Mouse (Mus musculus) 3134 (cell line): ENCODE data around the gene Baz2b.
"Not testable (repeated sequence)": the region's sequence is repeated elsewhere in the genome, so short reads cannot be mapped to it uniquely, and the experiment has no call there.

Experiments
- DNase-seq: peaks from one replicate; pipeline ENCODE4 v3.0.0-alpha.2; 2011; ENCODE audit warnings: low spot score; ENCODE audit not compliant: insufficient read length; ENCODE audit errors: extremely low read depth

Gene Baz2b

GRCm38 (mm10) chr2:60134958-60135357, 74.7 kb downstream of the Baz2b start:
- not testable (repeated sequence) for DNase-seq

GRCm38 (mm10) chr2:60133072-60133471, 76.6 kb downstream of the Baz2b start:
- no peak for DNase-seq

DNA sequence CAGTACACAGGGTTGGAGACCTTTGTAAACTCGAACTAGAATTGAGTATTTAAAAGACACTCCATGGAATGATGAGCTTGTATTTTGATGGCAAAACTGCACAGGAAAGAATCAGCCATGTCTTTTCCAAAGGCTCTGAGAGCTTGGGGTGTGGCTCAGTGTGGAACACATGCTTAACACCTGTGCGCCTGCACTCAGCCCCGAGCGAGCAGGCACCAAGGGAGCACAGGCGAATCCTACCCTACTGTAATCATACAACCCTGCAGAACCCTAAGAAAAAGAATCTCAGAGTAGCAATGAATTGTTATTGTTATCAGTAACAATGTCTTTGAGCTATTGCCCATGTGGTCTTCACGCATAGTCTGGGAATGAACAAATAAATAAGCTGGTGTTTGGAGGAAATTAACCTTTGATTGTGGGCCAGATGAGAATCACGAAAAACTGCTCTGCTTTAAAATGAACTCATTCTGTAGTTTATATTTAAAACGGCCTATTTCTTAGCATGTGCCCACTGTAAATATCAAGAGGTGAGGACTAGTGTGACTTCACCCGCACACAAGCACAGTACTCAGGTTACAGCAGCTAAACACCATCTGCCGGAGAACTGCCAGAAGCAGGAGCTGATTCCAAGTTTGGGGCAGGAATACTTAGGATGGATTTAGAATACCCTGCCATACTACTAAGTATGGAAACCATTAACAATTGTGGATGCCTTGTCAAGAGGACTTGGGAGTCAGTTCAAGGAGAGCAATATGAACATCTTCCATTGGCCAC, 77.2 kb downstream of the Baz2b start:
- no peak for DNase-seq

DNA sequence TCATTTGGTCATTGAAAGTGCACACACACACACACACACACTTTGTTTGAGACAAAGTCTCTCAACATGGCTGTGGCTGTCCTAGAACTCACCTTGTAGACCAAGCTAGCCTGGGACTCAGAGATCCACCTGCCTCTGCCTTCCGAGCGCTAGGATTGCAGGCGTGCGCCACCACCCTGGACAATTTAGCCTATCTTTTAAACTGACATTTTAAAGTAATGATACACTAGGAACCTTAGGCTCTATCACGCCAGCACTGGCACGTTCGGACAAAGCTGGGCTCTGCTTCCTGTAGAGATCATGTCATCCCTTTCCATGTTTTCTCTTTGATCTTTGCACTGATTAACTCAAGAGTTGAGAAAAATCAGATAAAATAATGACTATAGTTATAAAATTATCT, 81.0 kb downstream of the Baz2b start:
- no peak for DNase-seq

DNA sequence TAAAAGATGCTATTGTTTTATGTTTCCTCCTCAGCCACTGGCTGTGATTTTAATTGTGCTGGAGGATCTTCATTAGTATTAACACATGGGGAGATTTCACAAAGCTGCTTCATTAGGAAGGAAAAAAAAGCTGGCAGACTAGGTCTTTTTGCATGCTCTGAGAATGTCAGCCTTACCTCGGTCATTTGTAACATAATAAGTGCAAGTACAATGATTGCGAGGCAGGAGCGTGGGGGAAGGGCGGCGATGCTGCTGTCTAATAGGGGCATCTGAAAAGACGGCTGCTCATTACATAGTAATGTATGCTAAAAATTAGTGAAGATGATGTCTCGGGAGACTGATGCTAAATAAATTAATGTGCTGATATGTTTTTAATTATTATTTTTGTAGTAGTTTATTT, 82.8 kb downstream of the Baz2b start:
- no peak for DNase-seq

DNA sequence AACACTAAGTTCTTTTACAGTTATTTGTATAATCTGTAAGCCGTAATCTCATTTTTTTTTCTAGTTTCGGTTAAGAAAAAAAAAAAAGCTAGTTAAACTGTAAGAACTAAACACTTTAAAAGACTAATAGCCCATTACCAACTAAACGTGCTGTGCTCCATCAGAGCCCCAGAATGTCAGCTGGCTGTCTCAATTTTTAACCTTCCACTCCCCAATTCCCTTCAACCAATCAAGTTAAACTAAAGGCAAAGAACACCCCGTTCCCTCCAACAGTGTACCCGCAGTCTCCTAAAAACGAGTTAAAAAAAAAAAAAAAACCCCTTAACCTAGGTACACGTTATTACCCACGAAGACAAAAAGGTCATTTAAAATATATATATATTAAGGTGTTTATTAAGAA, 83.3 kb downstream of the Baz2b start:
- no peak for DNase-seq

DNA sequence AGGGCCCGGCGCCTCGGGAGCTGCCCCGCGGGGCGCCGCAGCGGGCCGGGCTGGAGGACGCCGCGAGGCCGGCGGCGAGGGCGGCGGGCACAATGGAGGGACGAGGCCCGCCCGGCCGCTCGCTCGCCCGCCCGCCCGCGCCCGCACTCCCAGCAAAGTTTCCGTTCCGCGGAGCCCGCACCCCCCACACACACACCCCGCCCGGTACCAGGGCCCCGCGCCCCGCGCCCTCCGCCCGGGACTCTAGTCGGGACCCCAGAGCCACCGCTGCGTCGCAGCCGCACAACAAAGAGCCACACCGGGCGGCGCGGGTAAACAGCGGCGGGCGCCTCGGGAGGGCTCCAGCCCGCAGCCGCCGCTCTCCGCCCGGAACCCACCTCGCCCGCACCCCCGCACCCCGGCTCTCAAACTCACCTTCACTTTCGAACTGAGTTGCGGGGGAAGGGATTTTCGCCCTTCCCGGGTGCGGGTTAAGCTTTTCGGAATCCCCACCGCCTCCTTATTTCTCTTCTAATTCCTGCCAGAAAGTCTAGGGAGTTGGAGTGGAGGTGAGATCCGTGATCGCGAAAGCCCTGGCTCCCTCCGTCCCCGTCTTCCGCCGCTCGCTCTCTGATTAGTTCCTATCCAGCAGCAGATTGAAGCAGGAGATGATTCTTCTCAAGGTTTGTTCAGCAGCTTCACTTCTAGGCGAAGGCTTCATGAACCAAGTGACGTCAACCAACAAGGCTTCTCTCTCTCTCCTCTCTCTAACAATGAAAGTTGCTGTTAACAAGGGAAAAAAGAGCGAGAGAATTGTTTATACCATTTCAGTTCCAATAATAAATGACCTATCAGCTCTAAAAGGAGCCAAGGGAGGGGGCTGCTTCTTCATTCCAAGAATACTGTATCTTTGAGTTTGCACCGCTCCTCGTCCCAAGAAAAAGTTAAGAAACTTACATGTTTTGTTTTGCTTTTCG, 84.3 kb downstream of the Baz2b start:
- peak; percentile 81 for DNase-seq

DNA sequence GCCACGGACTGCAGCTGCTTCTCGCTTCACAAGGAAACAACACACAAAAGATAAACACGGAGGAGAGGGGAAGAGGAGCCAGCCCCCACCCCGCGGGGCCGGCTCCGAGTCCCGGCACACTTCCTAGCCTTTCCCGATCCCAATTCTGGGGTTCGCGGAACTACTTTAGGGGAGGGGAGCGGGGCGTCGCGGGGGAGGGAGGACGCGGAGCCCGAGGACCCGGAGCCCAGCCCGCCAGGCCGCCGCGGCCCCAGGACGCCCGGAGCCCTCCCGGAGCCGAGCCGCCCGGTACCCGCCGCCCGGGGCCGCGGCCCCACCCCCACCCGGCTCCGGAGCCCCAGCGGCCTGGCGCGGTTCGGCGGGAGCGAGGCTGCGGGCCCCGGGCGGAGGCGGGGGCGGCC, 85.0 kb downstream of the Baz2b start:
- DNase-seq = peak; percentile 76

DNA sequence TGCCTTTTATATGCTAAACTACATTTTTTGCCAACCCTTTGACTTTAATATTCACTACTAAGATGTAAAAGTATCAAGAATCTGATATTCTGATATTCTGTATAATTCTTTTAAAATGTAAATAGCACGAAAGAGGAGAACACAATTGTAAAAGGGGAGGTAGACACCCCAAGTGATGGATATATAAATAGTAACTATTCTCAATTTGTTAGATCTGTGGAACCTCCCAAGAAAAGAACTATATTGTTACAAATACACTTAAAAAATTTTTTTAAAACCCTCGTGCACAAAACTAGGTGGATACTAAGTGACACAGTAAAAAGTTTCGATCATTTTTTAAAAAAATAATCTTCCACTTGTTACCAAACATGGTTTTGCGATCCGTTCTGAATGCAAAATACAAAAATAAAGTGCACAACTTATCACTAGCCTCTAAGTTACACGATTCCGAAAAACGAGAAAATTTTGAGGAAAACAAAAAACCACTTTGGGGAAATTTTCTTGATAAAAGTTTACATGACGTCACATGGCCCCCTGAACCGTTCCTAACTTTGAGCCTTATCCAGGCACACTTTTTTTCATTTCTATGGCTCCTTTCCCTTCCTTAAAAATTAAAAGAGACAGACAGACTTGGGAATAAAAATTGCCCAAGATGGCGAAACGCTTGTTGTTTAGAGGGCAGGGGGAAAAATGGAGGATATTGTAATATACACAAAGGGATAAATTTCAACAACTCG, 85.6 kb downstream of the Baz2b start:
- no peak for DNase-seq

DNA sequence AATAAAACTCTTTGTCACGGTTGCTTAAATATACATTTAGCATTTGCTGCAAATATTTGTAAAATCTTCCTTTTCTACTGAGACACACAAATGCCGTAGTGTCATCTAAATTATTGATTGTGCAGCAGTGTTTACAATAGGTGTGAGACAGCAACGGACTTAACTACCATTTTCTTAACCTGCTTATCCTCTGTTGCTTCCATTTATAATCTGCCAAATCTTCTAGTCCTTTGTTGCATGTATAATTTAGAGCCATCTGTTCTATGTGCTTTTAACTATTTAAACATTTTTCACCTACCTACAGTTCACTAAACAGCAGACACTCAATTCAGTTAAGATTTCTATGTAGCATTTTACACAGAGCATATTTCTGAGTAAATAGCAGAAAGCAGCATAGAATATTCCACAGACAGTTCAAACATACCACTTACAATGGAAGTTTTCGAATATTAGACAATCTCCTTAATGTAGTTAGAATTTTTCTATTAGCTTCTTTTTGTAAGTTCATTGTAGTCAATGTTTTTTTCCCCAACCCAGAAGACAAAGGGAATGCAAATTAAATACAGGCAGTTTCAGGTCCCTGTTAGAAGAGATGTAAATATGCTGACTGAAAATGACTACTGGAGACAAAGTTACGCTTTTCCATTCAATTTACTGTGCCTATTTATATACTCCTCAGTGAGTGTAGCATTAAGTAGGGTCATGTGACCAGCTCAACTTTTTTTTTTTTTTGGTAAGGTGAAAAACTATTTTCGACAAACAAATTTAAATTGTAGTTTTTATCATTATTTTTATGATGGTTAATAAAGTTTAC, 86.4 kb downstream of the Baz2b start:
- DNase-seq = no peak

- no peak for DNase-seq
Observed at GRCm38 (mm10) chr2:60122188-60122587, 87.5 kb downstream of the Baz2b start.

DNA sequence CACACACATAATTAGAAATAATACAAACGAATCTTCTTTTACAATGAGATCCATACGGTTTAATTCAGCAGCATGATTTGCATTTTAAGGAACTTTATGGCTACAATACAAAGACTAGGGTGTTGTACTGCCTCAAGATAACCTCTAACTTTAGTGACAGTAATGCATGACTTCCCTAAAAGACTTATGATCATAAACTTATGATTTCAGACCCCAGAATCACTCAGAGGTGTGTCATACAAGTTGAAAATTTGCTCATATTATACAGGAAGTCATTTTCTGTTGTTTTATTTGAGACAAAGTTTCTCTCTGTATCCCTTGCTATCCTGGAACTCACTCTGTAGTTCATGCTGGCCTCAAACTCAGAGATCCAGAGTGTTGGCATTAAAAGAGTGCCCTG, 89.0 kb downstream of the Baz2b start:
- no peak for DNase-seq

GRCm38 (mm10) chr2:60118684-60119558, 90.7 kb downstream of the Baz2b start:
- no peak for DNase-seq

DNA sequence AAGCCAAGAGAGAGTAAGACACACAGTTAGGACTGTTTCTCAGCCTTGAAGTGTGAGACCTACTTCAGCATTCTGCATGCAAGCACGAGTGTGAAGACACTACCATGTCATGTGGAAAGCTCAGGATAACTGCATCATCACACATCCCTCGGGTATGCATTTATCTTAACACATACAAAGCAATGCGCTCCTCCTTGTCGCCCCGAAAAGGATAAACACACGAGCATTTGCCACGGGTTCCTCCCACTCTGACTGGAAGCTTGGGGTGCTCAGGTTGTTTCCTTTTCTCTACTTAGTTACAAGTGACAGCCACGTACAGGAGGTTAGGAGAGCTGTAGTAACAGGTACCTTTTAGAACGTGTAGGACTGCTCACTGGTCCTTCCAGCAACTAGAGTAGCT, 91.8 kb downstream of the Baz2b start:
- DNase-seq = no peak

- no peak for DNase-seq
Observed at GRCm38 (mm10) chr2:60115891-60116554, 93.6 kb downstream of the Baz2b start.

DNA sequence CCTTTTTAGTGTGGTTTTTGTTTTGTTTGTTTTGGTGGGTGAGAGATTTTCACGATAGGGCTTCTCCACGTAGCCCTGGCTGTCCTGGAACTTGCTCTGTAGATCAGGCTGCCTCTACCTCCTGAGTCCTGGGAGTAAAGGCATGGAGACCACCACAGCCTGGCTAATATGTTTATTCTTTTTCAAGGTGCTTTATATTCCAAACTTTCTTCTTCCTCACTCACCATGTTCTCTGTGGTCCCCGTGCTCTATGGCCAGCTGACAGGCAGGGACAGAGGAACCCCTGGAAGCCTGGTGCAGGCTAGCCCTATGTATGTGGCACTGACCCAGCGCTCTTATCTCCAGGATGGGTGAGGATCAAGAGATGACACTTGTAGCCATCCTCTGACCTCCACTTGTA, 94.7 kb downstream of the Baz2b start:
- DNase-seq = no peak

GRCm38 (mm10) chr2:60113661-60114560, 95.7 kb downstream of the Baz2b start:
- no peak for DNase-seq

- DNase-seq = peak; percentile 49
Observed at GRCm38 (mm10) chr2:60112116-60112515, 97.5 kb downstream of the Baz2b start.
